ENCODE assay signal across 10 mouse cellular contexts in the genomic region with DNA sequence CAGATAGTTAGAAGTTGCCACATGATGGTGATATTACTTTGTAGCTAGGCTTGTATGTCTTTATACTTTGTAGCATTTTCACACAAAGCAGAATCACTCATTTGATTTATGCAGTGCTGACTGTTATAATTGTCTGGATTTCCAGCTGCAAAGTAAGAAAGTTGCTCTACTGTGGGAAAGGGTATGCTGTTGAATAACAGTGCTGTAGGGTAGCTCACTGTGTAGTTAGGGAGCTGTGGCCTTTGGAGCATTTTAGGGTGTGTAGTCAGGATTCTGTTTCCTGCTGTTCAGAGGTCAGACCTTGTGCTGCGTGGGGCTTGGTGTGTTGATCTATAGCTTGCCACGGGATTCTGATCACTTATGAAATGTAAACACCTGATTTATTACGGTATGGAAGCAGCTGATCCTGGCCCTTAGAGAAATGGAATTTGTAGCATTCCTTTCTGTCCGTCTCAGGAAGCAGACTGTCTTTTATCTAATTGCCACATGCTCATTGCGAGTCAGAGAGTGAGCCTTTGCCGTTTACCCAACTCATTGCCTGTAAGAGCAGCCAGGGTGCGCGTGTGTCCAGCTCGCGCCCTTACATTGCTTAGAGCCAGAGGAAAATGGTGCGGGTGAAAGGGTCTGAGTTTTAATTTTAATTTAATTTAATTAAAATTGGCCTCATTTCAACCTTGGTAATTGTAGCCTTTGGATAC. TPM values are rescaled to one million over a fixed set of nuclear protein-coding genes. Genes with fewer than 3 reads are reported as not detected.
DNase-seq lines count a peak whose midpoint lies in the region; ATAC-seq lines count a peak whose summit lies in the region.
"Had no signal": no experiment of that assay in that cellular context is flagged by ENCODE, and none has a peak within 500 bp of the region (broad histone marks: within the 10 kb centered on the region; RNA-seq: fewer than 3 reads in every experiment).

No protein-coding gene starts in this region.

- H3K9me3 ChIP-seq in heart, embryonic 16.5 days (replicated peaks; ENCODE audit: control insufficient read depth, low read length): no peaks in the 10 kb centered on the region
- no peaks in the 10 kb centered on the region for H3K9me3 ChIP-seq in liver, embryonic 13.5 days (replicated peaks)

- 40% methylated on average over 11 of the region's 11 CpGs for WGBS in heart, embryonic 16.5 days
- 59% methylated on average over 11 of the region's 11 CpGs for WGBS in liver, embryonic 13.5 days (ENCODE audit: insufficient replicate concordance)

- peak overlapping the region; percentile 49 for H3K27ac ChIP-seq in heart, embryonic 16.5 days (ENCODE audit: low read length)
- H3K27ac ChIP-seq in liver, embryonic 13.5 days: peak overlapping the region; percentile 25; the same call in 1 of the 2 replicates

- no peaks in the 10 kb centered on the region for H3K27me3 ChIP-seq in heart, embryonic 16.5 days (ENCODE audit: control insufficient read depth, insufficient read depth, low read length)
- H3K27me3 ChIP-seq in liver, embryonic 13.5 days: no peaks in the 10 kb centered on the region

- H3K4me2 ChIP-seq in heart, embryonic 16.5 days (ENCODE audit: low read depth, low read length): peak overlapping the region; percentile 3; the same call in 1 of the 2 replicates
- H3K4me2 ChIP-seq in liver, embryonic 13.5 days: no peak overlapping the region

- DNase-seq in heart, postnatal 25 days (ENCODE audit: low spot score): no peak
- DNase-seq in 416B (ENCODE audit: low read depth) (peak; percentile 48), adipocyte (ENCODE audit: low spot score) (peak; percentile 55)
- no peak for DNase-seq in liver, embryonic 13.5 days
- no peak for DNase-seq in right cerebral cortex, postnatal 4 days
- no peak for DNase-seq in right cerebral cortex, postnatal 36 days (ENCODE audit: low spot score in 2 of 2)
- no peak for DNase-seq in cerebellum, postnatal 14 days
- DNase-seq: lung, postnatal 4 days had no signal

- peak; percentile 55; the same call in 1 of the 2 replicates for ATAC-seq in heart, embryonic 16.5 days (replicated peaks; ENCODE audit: extremely low read depth, insufficient read depth, low FRiP score)
- ATAC-seq in liver, embryonic 13.5 days (ENCODE audit: low read depth): peak; percentile 52
- ATAC-seq: hindbrain, embryonic 16.5 days had no signal

- peaks cover 8% of the 10 kb centered on the region; the same call in 1 of the 2 replicates for H3K36me3 ChIP-seq in heart, embryonic 16.5 days (ENCODE audit: control insufficient read depth, insufficient read depth)
- peaks cover 16% of the 10 kb centered on the region for H3K36me3 ChIP-seq in liver, embryonic 13.5 days

- H3K4me1 ChIP-seq in heart, embryonic 16.5 days (ENCODE audit: control insufficient read depth, insufficient read depth, low read length): peaks cover 15% of the 10 kb centered on the region
- H3K4me1 ChIP-seq in liver, embryonic 13.5 days (replicated peaks): peaks cover 20% of the 10 kb centered on the region

- no peak overlapping the region for H3K4me3 ChIP-seq in heart, embryonic 16.5 days (ENCODE audit: low read length)
- H3K4me3 ChIP-seq in liver, embryonic 13.5 days (replicated peaks): no peak overlapping the region

- no peak overlapping the region for H3K9ac ChIP-seq in heart, embryonic 16.5 days (ENCODE audit: low read length)
- H3K9ac ChIP-seq in liver, embryonic 13.5 days: no peak overlapping the region

- intact Hi-C loops in heart, postnatal 25 days (cut with DNase I): no loop called here

RNA-seq across cellular contexts. Expression of gene Gpatch2, which starts 11.2 kb away (rescaled TPM):
- polyA plus RNA-seq in heart, embryonic 16.5 days (2015; fragmentation: Nextera tagmentation; extraction: Ambion mirVana): 11.2 and 12.8 TPM in 2 replicates
- 10 to 100 TPM in 1 of 2 experiments, 1 to 10 TPM in 1; 8.8 to 11.0 TPM for total RNA-seq in heart, postnatal 25 days (2021)
- polyA plus RNA-seq in liver, embryonic 13.5 days (2015; fragmentation: Nextera tagmentation; extraction: Ambion mirVana): 5.4 and 6.4 TPM in 2 replicates

RNA-seq across cellular contexts. Expression of gene Spata17, which starts 11.2 kb away (rescaled TPM):
- polyA plus RNA-seq in heart, embryonic 16.5 days (2015; fragmentation: Nextera tagmentation; extraction: Ambion mirVana): 0.76 and 0.98 TPM in 2 replicates
- total RNA-seq in heart, postnatal 25 days (2021): 1 to 10 TPM in 1 of 2 experiments, under 1 TPM in 1; 0.78 to 1.0 TPM
- polyA plus RNA-seq in liver, embryonic 13.5 days (2015; fragmentation: Nextera tagmentation; extraction: Ambion mirVana): 0.21 and 0.31 TPM in 2 replicates

Comparison
In these comparisons a context has a peak if more than half of its experiments do, and no peak if none do; other contexts are left out.
1. DNase-seq: peak in 416B (single experiment) and adipocyte (single experiment); none in heart, postnatal 25 days (single experiment), liver, embryonic 13.5 days (single experiment), right cerebral cortex, postnatal 4 days (single experiment), right cerebral cortex, postnatal 36 days (0 of 2) and cerebellum, postnatal 14 days (0 of 2).